25 mouse cellular contexts compared by ENCODE assay signal in genomic region chr11:103887724-103888410, GRCm38 (mm10).
"Had no signal": no experiment of that assay in that cellular context is flagged by ENCODE, and none has a peak within 500 bp of the region (broad histone marks: within the 10 kb centered on the region; RNA-seq: fewer than 3 reads in every experiment).

No protein-coding gene starts in this region.

- ATAC-seq: hindbrain, embryonic 16.5 days; inflammation-experienced regulatory T-cells, adult 6 months; intestine, embryonic 15.5 days; intestine, postnatal 0 days had no signal

- H3K4me3 ChIP-seq: gastrocnemius, adult 2 months; heart, adult 2 months; heart, embryonic 13.5 days; heart, embryonic 15.5 days; hindbrain, embryonic 10.5 days; hindbrain, embryonic 12.5 days; intestine, embryonic 15.5 days; left cerebral cortex, adult 2 months; limb, embryonic 10.5 days; limb, embryonic 12.5 days; liver, embryonic 13.5 days had no signal

- DNase-seq: gastrocnemius, adult 2 months; gastrocnemius, postnatal 10 days; gastrocnemius, postnatal 25 days; heart, adult 2 months; heart, postnatal 14 days; heart, postnatal 4 days; kidney, adult 18-20 months; kidney, adult 8-10 months; kidney, postnatal 10 days; kidney, postnatal 25 days; kidney, postnatal 4 days; liver; liver, embryonic 13.5 days had no signal

- H3K27ac ChIP-seq: gastrocnemius, adult 2 months; heart, adult 2 months; heart, embryonic 13.5 days; heart, embryonic 15.5 days; hindbrain, embryonic 10.5 days; hindbrain, embryonic 12.5 days; hindbrain, embryonic 14.5 days; intestine, embryonic 15.5 days; left cerebral cortex, adult 2 months; limb, embryonic 10.5 days; limb, embryonic 12.5 days; liver, embryonic 13.5 days had no signal
